Mouse (Mus musculus) ES-Bruce4 (cell line): ENCODE data around the gene Plxna1.

Source experiments
- CTCF ChIP-seq: IDR thresholded peaks from one replicate; pipeline ENCODE4 v1.8.1; 2011; ENCODE audit warnings: low read depth, low read length
- EP300 ChIP-seq: IDR thresholded peaks from 2 replicates; pipeline ENCODE4 v1.6.1; 2011; ENCODE audit warnings: low read depth, low read length; ENCODE audit not compliant: insufficient read depth
- POLR2A ChIP-seq: IDR thresholded peaks from one replicate; pipeline ENCODE4 v1.8.1; 2011; ENCODE audit warnings: low read length; ENCODE audit not compliant: insufficient read depth

- TF ChIP-seq CTCF (no peak), POLR2A (no peak), EP300 (no peak)
Measured at GRCm38 (mm10) chr6:89407247-89407889, 44.9 kb upstream of the Plxna1 start.
